Mouse (Mus musculus): ENCODE measurements around the gene Khdc3. TPM values are rescaled to one million over a fixed set of nuclear protein-coding genes. Genes with fewer than 3 reads are reported as not detected.

Khdc3 gene
- polyA plus RNA-seq, 1 experiment from 2014 or later: not detected

GRCm38 (mm10) chr9:73130529-73130928, 28.9 kb downstream of the Khdc3 start:
- Histone ChIP-seq H3K9me3 (no peaks in the 10 kb centered on the region), H3K27me3 (no peaks in the 10 kb centered on the region), H3K4me2 (no peak overlapping the region), H3K4me1 (no peaks in the 10 kb centered on the region), H3K27ac (no peak overlapping the region), H3K4me3 (no peak overlapping the region), H3K36me3 (peaks cover 45% of the 10 kb centered on the region), H3K9ac (no peak overlapping the region)
- WGBS: 94% methylated on average over 4 of the region's 4 CpGs
- no peak for ATAC-seq (ENCODE audit: insufficient number of reproducible peaks, insufficient read depth, low FRiP score, low TSS enrichment, low read depth)

- Histone ChIP-seq H3K4me2 (no peak overlapping the region), H3K9ac (no peak overlapping the region), H3K4me3 (no peak overlapping the region), H3K4me1 (no peaks in the 10 kb centered on the region), H3K36me3 (no peaks in the 10 kb centered on the region), H3K27me3 (no peaks in the 10 kb centered on the region), H3K9me3 (no peaks in the 10 kb centered on the region), H3K27ac (no peak overlapping the region)
- WGBS: 65% methylated on average over 11 of the region's 11 CpGs
- ATAC-seq (ENCODE audit: insufficient number of reproducible peaks, insufficient read depth, low FRiP score, low TSS enrichment, low read depth): no peak
Observed at GRCm38 (mm10) chr9:73137341-73137886, 35.8 kb downstream of the Khdc3 start.

Other genes starting within 250 kb of the Khdc3 start
- gene Pygo1, start 176.2 kb upstream of the Khdc3 start, polyA plus RNA-seq (2015; fragmentation: Nextera tagmentation; extraction: Ambion mirVana): 10.6 and 10.8 TPM in 2 replicates
- gene Dyx1c1, start 143.1 kb upstream of the Khdc3 start, polyA plus RNA-seq (2015; fragmentation: Nextera tagmentation; extraction: Ambion mirVana): 1.5 and 1.6 TPM in 2 replicates
- gene Gm44503, start 143.0 kb upstream of the Khdc3 start, polyA plus RNA-seq (2015; fragmentation: Nextera tagmentation; extraction: Ambion mirVana): not detected in 2 replicates
- 13.3 and 15.4 TPM in 2 replicates for gene Ccpg1os, start 116.5 kb upstream of the Khdc3 start, polyA plus RNA-seq (2015; fragmentation: Nextera tagmentation; extraction: Ambion mirVana)
- 20.6 and 28.8 TPM in 2 replicates for gene Ccpg1, start 116.4 kb upstream of the Khdc3 start, polyA plus RNA-seq (2015; fragmentation: Nextera tagmentation; extraction: Ambion mirVana)
- gene Pigb, start 61.5 kb upstream of the Khdc3 start, polyA plus RNA-seq (2015; fragmentation: Nextera tagmentation; extraction: Ambion mirVana): 14.1 and 14.3 TPM in 2 replicates
- gene Rab27a, start 57.0 kb upstream of the Khdc3 start, polyA plus RNA-seq (2015; fragmentation: Nextera tagmentation; extraction: Ambion mirVana): 9.7 and 10.1 TPM in 2 replicates
- gene Gm20509, start 634 bp downstream of the Khdc3 start, polyA plus RNA-seq (2015; fragmentation: Nextera tagmentation; extraction: Ambion mirVana): not detected in 2 replicates
- gene Rsl24d1, start 11.6 kb downstream of the Khdc3 start, polyA plus RNA-seq (2015; fragmentation: Nextera tagmentation; extraction: Ambion mirVana): 141 and 144 TPM in 2 replicates

Measured in embryonic facial prominence, embryonic 13.5 days (tissue).